Mouse (Mus musculus) left cerebral cortex, adult 8-10 months (tissue): ENCODE results near the gene Pou2f1. TPM values are rescaled to one million over a fixed set of nuclear protein-coding genes. Genes with fewer than 3 reads are reported as not detected.

Source experiments
- DNase-seq, 2 experiments: peaks; one replicate each; pipeline ENCODE4 v3.0.0; 2022; ENCODE audit warnings: low spot score in 2 of 2
- total RNA-seq, 4 experiments: library from RNA; stranded (reverse); gene quantifications; 2 replicates each; pipeline ENCODE4 v1.2.4; 2022

The Pou2f1 gene
- total RNA-seq, 4 experiments from 2014 or later: 16.4 to 23.9 (median 19.0) TPM

DNA sequence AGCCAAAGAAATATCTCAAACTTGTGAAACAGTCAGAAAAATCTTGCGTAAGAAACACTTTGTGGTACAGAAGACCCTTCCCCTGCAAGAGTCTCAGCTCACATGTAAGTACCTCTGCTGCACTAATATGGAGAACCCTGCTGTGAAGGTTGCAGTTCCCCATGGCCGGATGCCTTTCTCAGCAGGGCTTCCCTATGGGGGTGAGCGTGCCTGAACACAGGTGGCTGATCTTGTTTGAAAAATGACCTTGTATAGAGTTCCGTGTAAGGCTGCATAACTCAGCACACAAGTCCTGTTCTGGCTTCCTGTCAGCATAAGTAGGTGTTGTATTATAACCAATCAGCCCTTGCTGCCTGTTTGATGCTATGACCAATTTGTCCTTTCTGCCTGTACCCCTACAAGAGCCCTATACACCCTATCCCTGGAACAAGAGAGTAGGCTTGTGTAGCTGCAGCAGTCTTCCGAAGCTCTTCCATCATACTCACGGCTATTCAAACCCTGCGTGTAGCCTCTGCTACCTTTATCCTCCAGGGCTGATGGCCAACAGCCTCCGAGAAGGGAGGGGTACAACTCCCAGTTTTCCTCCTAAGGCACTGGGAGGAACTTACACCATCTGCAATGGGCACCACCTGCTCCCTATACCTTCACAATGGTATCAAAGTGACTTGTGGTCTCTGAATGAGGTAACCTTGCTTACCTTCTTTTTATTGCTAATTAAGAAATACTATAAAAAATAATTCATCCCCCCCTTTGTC, 120.2 kb downstream of the Pou2f1 start:
- DNase-seq: no peak

DNA sequence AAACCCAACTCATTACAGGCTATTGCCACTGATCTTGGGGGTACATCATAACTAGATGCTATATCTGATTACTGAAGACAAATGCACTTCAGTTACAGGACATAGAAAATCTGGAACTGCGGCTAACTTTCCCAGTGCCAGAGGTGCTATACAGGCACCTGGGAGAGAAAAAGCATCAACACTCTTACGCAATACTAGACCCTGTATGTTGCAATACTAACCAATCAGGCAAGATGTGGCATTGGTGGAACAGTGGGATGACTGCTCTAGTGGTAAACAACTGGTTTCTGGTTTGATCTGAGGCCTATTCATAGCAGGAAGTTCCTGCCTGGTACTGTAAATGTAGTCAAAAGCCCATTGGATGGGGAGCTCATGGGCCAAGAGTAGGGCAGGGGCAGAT, 123.7 kb downstream of the Pou2f1 start:
- no peak for DNase-seq

DNA sequence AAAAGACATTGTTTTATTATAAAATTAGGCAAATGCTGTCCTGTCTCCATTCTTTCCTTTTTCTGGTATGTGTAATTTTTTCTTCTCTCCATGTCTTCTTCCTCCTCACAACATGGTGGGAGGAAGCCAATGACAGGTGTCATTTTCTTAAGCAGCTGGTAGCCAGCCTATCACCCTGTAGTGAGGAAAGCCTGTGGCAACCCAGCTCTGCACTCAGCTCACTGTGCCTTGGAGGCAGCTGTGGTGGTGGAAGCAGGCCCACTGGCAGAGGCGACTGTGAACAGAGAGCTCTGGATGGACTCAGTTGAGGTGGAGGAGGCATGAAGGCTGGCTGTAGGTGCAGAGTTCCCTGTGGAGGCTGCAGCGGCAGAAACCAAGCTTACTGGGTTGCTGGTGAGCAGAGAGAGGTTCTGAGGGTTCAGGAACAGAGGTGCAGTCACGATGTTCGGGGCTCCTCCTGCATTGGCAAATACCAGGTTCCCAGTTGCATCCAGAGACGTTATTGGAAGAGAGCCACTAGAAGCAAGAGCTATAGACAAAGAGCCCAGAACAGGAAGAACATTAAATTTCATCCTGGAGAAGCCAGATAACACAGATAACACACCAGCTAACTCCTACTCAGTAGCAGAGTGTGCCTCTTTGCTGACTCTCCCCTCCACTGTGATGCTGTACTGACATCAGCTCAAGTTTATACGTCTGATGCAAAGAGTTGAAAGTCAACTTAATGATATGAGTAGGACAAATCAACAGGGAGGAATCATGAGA, 126.8 kb downstream of the Pou2f1 start:
- DNase-seq: no peak

DNA sequence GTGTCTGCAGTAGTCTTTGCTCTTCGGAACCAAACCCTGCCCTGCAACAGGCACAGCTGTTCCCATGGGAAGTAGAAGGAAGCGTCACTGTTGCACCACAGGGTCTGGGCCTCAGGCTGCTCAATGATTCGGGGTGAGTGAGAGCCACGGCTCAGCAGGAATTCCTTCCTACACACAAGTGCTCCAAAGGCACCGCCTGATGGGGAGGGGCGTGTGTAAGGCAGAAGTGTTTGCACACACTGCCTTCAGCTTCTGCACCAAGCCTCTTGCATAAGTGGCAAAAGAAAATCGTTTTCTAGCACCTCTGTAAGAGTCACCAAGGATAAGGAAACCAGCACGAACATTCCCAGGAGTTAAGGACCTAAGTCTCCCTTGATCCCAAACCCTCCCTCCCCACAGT, 127.8 kb downstream of the Pou2f1 start:
- no peak for DNase-seq

DNA sequence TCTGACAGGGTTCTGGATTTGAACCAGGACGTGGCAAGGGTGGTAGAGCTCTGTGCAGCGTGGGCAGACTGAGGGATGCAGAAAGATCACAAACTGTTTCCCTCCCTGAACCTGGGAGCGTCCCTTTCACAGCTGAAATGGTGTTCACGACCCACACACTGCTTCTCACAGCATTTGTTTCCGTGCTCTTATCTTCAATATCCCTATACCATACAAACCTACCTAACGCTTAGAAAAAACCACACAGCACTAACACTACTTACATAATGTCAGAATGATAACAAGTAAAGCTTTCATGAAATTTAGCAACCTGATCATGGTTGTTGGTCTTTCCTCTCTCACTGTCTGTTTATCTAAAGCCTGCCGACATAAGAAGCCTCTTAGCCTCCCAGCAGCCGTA, 133.8 kb downstream of the Pou2f1 start:
- no peak for DNase-seq

DNA sequence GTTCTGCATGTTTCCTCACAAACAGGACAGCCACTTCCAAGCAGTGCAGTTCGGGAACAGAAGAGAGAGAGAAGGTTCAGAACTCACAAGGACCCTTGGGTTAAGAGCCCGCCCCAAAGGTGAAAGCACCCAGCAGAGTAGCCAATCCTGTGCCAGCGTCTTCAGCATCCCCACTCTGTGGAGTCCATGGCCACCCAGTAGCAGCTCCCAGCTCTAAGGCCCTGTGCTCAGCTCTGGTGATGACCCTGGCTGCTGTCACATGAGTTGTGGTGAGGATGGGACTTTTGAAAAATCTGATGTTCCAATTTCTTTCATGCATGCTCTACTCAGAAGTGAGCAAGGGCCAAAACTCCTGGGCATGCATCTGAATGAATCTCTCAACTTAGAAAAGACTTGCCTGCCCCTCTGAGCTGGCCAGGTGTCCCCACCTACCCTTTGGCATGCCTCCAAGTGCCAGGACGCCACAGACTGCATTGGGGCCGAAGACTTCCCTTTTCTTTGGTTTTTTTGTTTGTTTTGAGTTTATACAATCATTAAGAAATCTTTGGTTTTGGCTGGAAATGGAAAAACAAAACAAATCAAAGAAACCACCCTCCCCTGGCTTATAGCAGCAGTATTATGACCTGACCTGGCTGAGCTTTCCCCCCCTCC, 135.7 kb downstream of the Pou2f1 start:
- no peak for DNase-seq

DNA sequence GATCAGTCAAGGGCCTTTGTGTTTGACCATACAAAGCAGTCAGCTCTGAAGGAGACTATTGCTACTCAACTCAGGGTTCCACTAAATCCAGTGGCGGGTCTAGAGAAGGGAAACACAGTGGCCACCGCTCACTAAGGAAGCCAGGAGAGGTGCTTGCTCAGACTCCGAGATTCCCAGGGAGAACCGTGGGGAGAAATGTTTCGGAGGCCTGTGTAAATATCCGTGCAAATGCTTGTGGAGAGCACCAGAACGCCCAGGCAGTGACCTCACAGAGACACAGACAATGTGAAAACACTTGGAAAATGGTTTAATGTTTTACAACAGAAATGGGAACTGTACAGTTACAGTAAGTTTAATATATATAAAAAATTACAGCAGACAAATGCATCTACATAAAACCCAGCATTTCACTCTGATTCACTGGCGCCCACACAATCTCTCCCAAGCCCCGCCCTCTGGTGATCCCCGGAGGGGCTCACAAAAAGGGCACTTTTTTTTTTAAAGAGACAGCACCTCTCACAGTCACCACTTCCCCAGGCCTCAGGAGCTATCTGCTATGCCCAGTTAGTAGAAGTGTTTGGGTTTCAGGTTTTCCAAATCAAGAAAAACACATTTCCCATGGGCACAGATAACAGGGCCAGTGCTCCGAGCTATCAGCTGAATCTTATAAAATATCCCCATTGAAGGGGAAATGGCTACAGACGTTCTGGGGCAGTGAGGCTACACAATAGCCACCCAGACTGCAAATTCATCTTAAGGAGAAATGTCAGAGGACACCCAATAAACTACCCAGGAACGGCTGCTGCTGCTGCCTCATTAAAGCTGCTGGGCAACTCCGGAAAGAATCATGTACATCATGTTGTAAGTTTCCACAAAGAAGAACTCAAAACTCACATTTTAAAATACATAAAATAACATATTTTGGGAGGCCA, 137.3 kb downstream of the Pou2f1 start:
- DNase-seq: no peak

DNA sequence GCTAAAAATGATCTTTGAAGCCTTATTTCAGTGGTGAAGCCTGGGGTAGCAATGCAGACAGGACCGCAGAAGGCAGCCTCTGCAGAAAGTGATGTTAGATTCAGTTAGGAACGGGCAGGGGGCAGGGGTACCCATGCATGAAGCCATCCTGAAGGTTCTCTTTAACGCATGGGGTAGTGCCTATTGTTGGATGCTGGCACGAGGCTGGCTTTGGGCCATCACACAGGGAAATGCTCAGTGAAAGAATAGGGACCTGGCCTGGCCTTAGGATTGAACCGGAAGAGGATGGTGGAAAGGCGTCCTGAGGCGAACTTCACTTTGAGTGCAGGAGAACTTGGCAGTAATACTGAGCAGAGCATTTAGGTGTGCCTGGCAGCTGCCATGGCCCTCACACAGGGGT, 140.4 kb downstream of the Pou2f1 start:
- DNase-seq: no peak

DNA sequence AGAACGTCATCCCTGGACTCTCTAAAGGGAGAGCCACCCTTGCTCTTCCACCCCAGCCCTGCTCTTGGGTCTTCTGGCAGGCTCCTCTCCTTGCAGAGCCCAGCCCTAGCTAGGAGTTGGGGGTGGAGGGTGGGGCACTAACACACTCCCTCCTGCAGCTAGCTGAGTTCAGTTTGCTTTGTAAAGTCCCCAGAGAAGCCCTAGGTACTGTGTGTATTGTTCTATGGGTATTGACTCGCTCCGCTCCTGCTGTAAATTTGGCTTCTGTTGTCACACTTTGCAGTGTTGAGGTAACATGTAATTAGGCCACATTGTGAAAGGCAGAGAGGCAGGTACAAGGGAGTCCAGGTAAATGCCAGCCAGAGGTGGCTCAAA, 141.3 kb downstream of the Pou2f1 start:
- DNase-seq: no peak

DNA sequence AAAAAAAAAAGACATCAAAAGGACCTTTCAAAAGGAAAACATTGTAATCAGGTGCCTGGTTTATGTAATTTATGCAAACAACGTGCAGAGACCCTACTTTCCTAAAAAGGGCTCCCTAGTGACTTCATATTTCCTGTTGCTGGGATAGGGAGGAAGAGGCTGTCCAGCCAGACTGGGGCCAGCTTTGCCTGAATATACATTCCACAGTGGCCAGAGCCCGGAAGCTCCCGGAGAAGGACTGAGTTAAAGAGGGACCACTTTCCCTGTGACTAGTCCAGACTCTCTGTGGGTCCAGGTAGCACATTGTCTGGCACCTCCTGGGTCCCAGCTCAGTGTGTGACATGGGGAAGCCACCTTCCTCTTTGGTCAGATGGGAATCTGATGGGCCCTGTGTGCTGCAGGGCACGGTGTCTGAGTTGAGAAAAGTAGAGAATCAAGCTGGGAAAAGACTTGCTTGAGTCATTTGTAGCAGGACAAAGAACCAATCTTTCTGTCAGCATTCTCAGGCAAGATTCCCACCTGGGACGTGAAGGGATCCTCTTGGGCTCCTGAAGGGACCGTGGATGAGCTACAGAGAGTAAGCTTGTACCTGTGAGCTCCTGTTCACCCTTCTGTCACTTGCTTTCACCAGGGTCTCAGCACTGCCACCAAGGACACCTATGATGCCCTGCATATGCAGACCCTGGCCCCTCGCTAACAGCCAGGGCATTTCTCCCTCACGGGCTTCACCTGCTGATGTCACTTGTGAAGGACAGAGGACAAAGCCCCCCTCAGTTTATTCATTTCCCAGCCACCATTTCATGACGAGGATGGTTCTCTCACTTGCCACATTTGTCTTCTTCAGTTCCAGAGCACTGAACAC, 141.9 kb downstream of the Pou2f1 start:
- no peak for DNase-seq

DNA sequence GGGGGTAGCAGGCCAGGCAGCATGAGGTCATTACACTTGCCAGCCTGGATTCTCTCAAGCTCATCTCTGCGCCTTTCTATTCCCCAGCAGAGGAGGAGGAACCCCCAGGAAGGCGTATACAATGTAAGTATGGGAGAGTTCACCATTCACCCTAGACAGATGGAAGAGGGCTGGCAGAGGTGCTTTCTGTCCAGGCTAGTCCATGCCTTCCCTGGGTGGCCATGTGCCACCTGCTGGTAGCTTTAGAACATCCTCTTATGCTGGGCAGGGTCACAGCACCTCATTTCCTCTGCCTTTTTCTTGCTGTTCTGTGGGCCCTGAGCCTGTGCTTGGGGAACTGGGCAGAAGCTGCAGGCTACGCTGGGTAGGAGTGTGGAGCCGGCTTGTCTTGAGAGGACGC, 144.1 kb downstream of the Pou2f1 start:
- DNase-seq: no peak

DNA sequence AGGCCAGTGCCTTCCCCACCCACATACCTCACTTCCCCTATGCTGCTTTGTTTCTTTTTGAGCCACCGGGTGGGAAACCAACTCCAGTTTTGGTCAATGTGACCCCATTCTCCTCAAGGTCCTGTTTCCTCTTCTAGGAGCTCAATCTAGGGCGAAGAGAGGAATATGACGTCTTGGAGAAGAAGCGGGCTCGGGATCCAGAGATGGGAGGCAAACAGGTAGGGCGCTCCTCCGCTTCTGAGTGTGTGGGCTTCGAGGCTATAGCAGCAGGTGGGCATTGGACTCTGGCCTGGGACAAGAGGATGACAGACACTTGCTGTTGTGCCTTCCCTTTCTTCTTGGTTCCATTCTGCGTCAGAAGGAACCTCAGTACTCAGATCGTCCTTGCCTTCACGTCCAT, 145.2 kb downstream of the Pou2f1 start:
- DNase-seq: no peak

DNA sequence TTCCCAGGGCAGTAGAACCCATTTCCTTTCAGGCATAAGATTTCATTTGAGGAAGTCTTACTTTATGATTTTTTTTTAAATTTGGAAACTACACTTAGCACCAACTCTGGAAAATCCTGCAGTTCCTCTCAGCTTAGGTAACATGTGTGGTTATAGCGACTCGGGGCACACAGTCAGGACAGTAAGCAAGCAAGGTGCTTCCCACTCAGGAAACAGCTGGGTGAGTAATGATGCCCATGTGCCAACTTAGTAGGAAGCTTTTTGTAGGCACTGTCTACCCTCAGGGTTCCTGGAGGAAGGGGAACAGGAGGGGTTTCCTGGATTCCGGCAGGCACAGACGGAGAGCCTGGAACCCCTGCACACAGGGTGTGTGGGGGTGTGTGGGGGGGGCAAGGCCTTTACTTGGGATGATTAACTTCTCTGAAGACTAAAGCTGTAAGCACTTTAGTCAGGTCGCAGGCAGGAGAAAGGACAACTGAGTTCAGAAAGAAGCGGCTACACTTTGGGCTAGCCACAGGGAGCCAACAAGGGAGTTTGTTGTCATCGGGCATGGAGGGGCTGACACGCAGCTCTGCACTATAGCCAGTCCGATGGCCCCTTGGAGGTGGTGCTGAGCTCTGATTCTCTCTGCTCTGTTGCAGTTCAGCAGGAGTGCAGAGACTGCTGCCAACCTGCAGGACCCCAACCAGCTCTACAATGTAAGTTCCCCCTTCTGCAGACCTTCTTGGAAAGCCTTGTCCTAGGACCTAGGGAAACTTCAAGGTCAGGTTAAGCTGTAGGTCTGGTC, 146.5 kb downstream of the Pou2f1 start:
- DNase-seq: no peak

DNA sequence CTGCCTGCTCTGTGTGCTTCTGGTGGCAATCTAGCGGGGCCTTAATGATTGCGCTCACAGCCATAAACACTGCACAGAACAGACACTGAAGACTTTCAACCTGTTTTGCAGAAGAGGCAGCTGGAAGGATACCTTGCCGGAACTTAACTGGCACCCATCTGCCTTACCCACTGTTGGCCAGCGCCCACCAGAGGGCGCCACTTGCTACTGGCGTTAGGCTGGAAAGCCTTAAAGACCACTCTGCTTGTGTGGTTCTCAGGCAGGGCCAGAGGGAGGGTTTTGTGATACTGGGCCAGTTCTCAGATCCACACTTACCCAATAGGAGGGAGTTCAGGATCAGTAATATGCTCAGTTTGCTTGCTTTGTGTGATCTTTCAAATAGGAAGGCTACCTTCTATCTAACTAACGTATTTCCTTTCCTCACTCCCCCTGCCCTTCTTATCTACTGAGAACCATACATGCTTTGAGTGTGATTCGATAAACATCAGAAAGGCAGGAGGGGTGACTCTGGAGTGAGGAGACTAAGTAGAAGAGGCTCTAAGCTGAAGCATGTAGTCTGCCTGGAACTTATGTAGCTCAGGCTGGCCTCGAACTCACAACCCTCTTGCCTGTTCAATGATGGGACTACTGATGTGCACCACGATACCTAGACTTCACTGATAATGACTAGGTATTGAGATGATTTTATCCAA, 148.6 kb downstream of the Pou2f1 start:
- peak in 1 of 2 experiments; percentile 66 for DNase-seq

DNA sequence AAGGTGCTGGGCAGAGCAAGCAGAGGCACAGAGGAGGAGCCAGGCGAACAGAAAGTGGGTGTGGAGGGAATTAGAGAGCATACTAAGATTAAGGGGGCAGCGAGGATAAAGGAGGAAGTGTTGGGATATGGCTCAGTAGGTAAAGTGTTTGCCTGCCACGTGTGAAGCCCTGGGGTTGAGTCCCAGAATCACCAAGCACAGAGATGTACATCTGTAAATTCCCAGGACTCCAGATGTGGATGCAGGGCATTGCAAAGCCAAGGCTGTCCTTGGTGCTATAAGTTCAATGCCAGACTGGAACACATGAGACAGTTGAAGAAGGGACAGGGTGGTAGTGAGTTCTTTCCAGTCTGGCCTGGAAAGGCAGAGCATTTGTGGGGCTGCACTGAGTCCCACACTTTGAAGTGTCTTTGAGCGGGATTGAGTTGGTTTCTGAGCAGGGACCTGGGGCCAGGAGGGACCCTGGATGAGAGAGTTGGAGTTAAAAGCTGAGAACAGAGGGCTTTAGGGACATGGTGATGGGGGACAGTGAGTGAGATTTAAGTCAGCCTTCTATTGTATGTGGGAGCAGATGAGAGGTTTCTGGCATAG, 149.3 kb downstream of the Pou2f1 start:
- DNase-seq: no peak

DNA sequence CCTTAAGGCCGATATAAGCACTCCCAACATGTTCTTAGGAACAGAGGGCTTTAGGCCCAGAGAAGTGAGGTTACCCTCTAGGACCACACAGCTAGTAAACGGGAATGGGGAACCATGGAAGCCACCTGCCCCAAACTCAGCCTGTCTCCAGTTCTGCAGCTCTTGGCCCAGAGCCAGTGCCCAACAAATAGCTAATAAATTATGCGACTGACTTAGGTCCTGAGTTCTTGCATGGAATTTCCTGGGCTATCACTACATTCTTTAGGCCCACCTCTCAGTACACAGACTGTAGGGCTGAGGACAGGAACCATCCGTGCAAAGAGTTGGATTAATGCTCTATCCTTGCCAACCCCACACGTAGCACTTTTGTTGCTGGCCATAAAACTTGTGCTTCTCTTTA, 150.3 kb downstream of the Pou2f1 start:
- DNase-seq: no peak

DNA sequence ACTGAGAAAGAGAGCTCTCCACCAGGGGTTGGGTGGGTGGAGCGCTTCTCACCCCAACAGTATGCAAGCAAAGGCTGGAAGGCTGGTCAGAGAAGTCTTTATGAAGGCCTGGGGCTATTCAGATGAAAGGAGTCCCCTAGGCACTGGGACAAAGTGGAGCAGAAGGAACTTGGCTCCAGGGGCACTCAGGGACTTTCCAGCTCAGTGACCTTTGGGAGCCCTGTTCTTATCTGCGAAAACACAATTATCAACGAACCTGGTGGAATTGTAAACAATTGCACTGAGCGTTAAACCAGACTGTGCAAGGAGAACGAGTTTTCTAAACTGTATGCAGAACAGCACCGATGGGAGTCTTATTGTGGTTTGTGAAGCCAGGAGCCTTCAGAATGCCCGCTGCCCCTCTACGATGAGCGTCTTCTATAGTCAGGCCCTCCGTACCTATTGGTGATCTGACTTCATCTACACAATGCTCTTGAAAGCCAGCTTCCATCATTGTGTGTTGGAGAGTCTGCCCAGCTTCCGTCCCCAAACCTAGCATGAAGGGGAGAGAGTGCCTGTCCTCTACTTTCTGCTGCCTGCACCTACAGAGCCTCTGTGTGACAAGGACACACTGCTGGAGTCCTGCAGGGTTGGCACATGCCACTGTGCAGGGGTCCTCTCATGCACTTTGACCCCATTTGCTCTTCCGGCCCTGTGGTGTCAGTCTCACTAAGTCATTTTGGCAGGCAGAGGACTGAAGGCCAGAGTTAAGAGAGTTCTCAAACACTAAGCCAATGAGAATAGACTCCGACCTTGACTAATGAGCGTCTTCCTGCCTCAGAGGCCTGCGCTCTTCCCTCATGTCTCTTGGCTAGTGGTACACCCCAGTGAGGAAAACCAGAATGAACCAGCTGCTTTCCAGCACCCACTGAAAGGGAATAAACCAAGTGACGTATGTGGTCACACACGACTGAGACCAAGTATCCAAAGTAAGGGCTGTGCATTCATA, 152.7 kb downstream of the Pou2f1 start:
- no peak for DNase-seq
